Mouse (Mus musculus) cerebellum, adult 2 months (tissue): ENCODE measurements around the gene Tpcn1. TPM values are rescaled to one million over a fixed set of nuclear protein-coding genes. Genes with fewer than 3 reads are reported as not detected.

Source experiments
- DNase-seq, 2 experiments: peaks; one replicate each; pipeline ENCODE4 v3.0.0; 2021
- H3K27ac ChIP-seq: fragments of 200-500 bp; 2 replicates; pipeline ENCODE4 v1.5.1; 2012; ENCODE audit warnings: low read length, control low read depth, inconsistent platforms; ENCODE audit not compliant: insufficient read depth
- H3K27me3 ChIP-seq: fragments of 200-500 bp; 2 replicates; pipeline ENCODE4 v1.6.1; 2012; ENCODE audit warnings: inconsistent platforms, mild to moderate bottlenecking, low read length, moderate library complexity; ENCODE audit not compliant: control insufficient read depth, insufficient read depth
- H3K4me1 ChIP-seq: fragments of 200-500 bp; 2 replicates; pipeline ENCODE4 v1.6.1; 2011; ENCODE audit warnings: low read length; ENCODE audit not compliant: control insufficient read depth, insufficient read depth
- H3K4me3 ChIP-seq: fragments of 200-500 bp; replicated peaks from 2 replicates; pipeline ENCODE3; 2011; ENCODE audit warnings: mild to moderate bottlenecking, low read depth, low read length, control low read depth; ENCODE audit not compliant: insufficient read depth
- CTCF ChIP-seq: fragments of 200-500 bp; IDR thresholded peaks from 2 replicates; pipeline ENCODE4 v1.5.1; 2011; ENCODE audit warnings: low read depth, mild to moderate bottlenecking, control low read depth, low read length, moderate library complexity, borderline replicate concordance; ENCODE audit not compliant: insufficient read depth
- POLR2A ChIP-seq: fragments of 200-500 bp; IDR thresholded peaks from 2 replicates; pipeline ENCODE4 v1.6.1; 2011; ENCODE audit warnings: low read length, control low read depth, borderline replicate concordance; ENCODE audit not compliant: insufficient read depth
- WGBS: fragments of 180-500 bp; shearing (Covaris S2); methylation state at CpG from one replicate; pipeline ENCODE4 v1.1.7; 2018; 5-methylcytosine and 5-hydroxymethylcytosine counted together
- polyA plus RNA-seq: library from polyadenylated mRNA; depleted of rRNA; stranded (reverse); fragments of >200 nt; gene quantifications from 2 replicates; pipeline ENCODE4 v1.2.3, GENCODE M21; 2012; rRNA removed

Gene Tpcn1
- polyA plus RNA-seq = 47.3 and 56.6 TPM in 2 replicates

GRCm38 (mm10) chr5:120588569-120589094 lies at the start of gene Tpcn1, which contains the start of gene Iqcd:
Gene Tpcn1, minus strand, starts transcription at chr5:120588673.
Gene Iqcd, plus strand, starts transcription at chr5:120589016.
- H3K4me1 ChIP-seq = peaks cover 12% of the 10 kb centered on the region; the same call in 1 of the 2 replicates
- WGBS = 1% methylated on average over 35 of the region's 35 CpGs

GRCm38 (mm10) chr5:120635633-120636032 lies 47.2 kb upstream of the Tpcn1 start:
- TF ChIP-seq POLR2A (no peak), CTCF (no peak)
- H3K27me3 ChIP-seq = no peaks in the 10 kb centered on the region
- no peaks in the 10 kb centered on the region for H3K4me1 ChIP-seq
- DNase-seq = no peak
- WGBS = 93% methylated on average over 5 of the region's 5 CpGs
- H3K4me3 ChIP-seq = no peak overlapping the region
- H3K27ac ChIP-seq = no peak overlapping the region

More at GRCm38 (mm10) chr5:120588569-120589094, at the start of gene Tpcn1, which contains the start of gene Iqcd:
- DNase-seq = peak; percentile 99
- peak within 1 kb of the TSS; percentile 79 for H3K27ac ChIP-seq
- peak within 1 kb of the TSS; percentile 95 for H3K4me3 ChIP-seq
- no peaks in the 10 kb centered on the region for H3K27me3 ChIP-seq
- peak; percentile 91; the same call in 1 of the 2 replicates for TF ChIP-seq POLR2A
- no peak for TF ChIP-seq CTCF

- no peaks in the 10 kb centered on the region for H3K27me3 ChIP-seq
- TF ChIP-seq POLR2A (no peak), CTCF (no peak)
- 54% methylated on average over 5 of the region's 5 CpGs for WGBS
- no peak overlapping the region for H3K27ac ChIP-seq
- no peak for DNase-seq
- H3K4me1 ChIP-seq = no peaks in the 10 kb centered on the region
- no peak overlapping the region for H3K4me3 ChIP-seq
Measured at GRCm38 (mm10) chr5:120634860-120635259, 46.4 kb upstream of the Tpcn1 start.

GRCm38 (mm10) chr5:120634131-120634530 lies 45.7 kb upstream of the Tpcn1 start, which contains the start of gene Cfap73:
Gene Cfap73, minus strand, starts transcription at chr5:120634235.
- DNase-seq = no peak
- 50% methylated on average over 9 of the region's 9 CpGs for WGBS
- H3K4me1 ChIP-seq = no peaks in the 10 kb centered on the region
- H3K27me3 ChIP-seq = no peaks in the 10 kb centered on the region
- no peak within 1 kb of the TSS for H3K4me3 ChIP-seq
- TF ChIP-seq POLR2A = no peak
- TF ChIP-seq CTCF = no peak
- no peak within 1 kb of the TSS for H3K27ac ChIP-seq

DNA sequence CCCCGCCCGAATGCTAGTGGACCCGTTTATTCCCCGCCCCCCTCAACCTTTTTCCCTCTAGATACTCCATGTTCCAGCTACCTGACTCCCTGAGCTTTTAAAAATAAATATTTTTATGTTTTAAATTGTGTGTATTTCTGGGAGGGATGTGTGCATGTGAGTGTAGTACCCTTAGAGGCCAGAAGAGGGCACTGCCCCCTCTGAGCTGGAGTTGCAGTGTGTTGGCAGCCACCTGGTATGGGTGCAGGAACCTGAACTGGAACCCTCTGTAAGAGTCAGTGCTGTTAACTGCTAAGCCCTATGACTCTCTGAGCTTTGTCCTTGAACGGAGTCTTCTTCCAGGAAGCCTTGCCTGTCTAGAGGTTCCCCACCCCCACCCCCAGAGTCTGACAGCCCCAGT lies 43.4 kb upstream of the Tpcn1 start:
- TF ChIP-seq CTCF = no peak
- TF ChIP-seq POLR2A = no peak
- Histone ChIP-seq H3K27ac (no peak overlapping the region), H3K4me1 (peaks cover 6% of the 10 kb centered on the region), H3K27me3 (no peaks in the 10 kb centered on the region), H3K4me3 (no peak overlapping the region)
- WGBS = 93% methylated on average over 5 of the region's 5 CpGs
- DNase-seq = no peak

GRCm38 (mm10) chr5:120631128-120631527 lies 42.7 kb upstream of the Tpcn1 start:
- Histone ChIP-seq H3K4me3 (no peak overlapping the region), H3K27me3 (no peaks in the 10 kb centered on the region), H3K4me1 (peaks cover 6% of the 10 kb centered on the region), H3K27ac (no peak overlapping the region)
- no peak for TF ChIP-seq POLR2A
- no peak for TF ChIP-seq CTCF
- no peak for DNase-seq
- 29% methylated on average over 29 of the region's 29 CpGs for WGBS

- WGBS = 52% methylated on average over 7 of the region's 7 CpGs
- Histone ChIP-seq H3K27me3 (no peaks in the 10 kb centered on the region), H3K4me3 (no peak overlapping the region), H3K27ac (no peak overlapping the region), H3K4me1 (peaks cover 12% of the 10 kb centered on the region)
- TF ChIP-seq CTCF (no peak), POLR2A (no peak)
- no peak for DNase-seq
Measured at GRCm38 (mm10) chr5:120628624-120629023, 40.2 kb upstream of the Tpcn1 start.

GRCm38 (mm10) chr5:120627515-120628300 lies 39.2 kb upstream of the Tpcn1 start:
- peaks cover 12% of the 10 kb centered on the region for H3K4me1 ChIP-seq

More at GRCm38 (mm10) chr5:120627515-120628300, 39.2 kb upstream of the Tpcn1 start:
- H3K4me3 ChIP-seq = no peak overlapping the region
- TF ChIP-seq CTCF (no peak), POLR2A (no peak)
- 62% methylated on average over 15 of the region's 15 CpGs for WGBS
- H3K27me3 ChIP-seq = no peaks in the 10 kb centered on the region
- DNase-seq = no peak
- no peak overlapping the region for H3K27ac ChIP-seq
